Mouse (Mus musculus) hindbrain, embryonic 10.5 days (tissue): ENCODE measurements at regions not wholly inside any gene's neighbourhood (a gene's known extent, or its start where the extent isn't known, plus 50 kb on each side); places are given as distances from the start of the nearest gene placed in this dataset.

Source experiments
- DNase-seq: peaks from one replicate; pipeline ENCODE4 v3.0.0-alpha.2; 2017; ENCODE audit warnings: low spot score
- H3K27ac ChIP-seq: fragments of 300-500 bp; sonication (generic); 2 replicates; pipeline ENCODE4 v1.5.1; 2016; ENCODE audit warnings: mild to moderate bottlenecking, moderate library complexity
- H3K27me3 ChIP-seq: fragments of 300-500 bp; sonication (generic); 2 replicates; pipeline ENCODE4 v1.6.1; 2016; ENCODE audit warnings: mild to moderate bottlenecking; ENCODE audit not compliant: poor library complexity, insufficient read depth, severe bottlenecking
- H3K36me3 ChIP-seq: fragments of 300-500 bp; sonication (generic); 2 replicates; pipeline ENCODE4 v1.6.1; 2016; ENCODE audit warnings: mild to moderate bottlenecking, moderate library complexity
- H3K4me1 ChIP-seq: fragments of 300-500 bp; sonication (generic); replicated peaks from 2 replicates; pipeline ENCODE4 v1.6.1; 2016; ENCODE audit warnings: mild to moderate bottlenecking
- H3K4me3 ChIP-seq: fragments of 300-500 bp; sonication (generic); 2 replicates; pipeline ENCODE4 v1.5.1; 2016; ENCODE audit warnings: mild to moderate bottlenecking, moderate library complexity
- H3K9me3 ChIP-seq: fragments of 300-500 bp; sonication (generic); 2 replicates; pipeline ENCODE4 v1.6.1; 2016; ENCODE audit warnings: mild to moderate bottlenecking, moderate library complexity
- WGBS: fragments of 180-500 bp; shearing (Covaris S2); methylation state at CpG from one replicate; pipeline ENCODE4 v1.1.7; 2016; 5-methylcytosine and 5-hydroxymethylcytosine counted together

GRCm38 (mm10) chr12:16054591-16054990 is 237.9 kb upstream of the Trib2 start:
- 86% methylated on average over 2 of the region's 2 CpGs for WGBS
- H3K36me3 ChIP-seq = no peaks in the 10 kb centered on the region
- no peak overlapping the region for H3K4me3 ChIP-seq
- no peaks in the 10 kb centered on the region for H3K9me3 ChIP-seq
- H3K27me3 ChIP-seq = no peaks in the 10 kb centered on the region
- no peak for DNase-seq
- H3K27ac ChIP-seq = no peak overlapping the region
- H3K4me1 ChIP-seq = no peaks in the 10 kb centered on the region; the same call in 1 of the 2 replicates

- no peak overlapping the region for H3K27ac ChIP-seq
- 76% methylated on average over 3 of the region's 3 CpGs for WGBS
- no peaks in the 10 kb centered on the region for H3K27me3 ChIP-seq
- H3K36me3 ChIP-seq = no peaks in the 10 kb centered on the region
- H3K9me3 ChIP-seq = no peaks in the 10 kb centered on the region
- H3K4me1 ChIP-seq = no peaks in the 10 kb centered on the region; the same call in 1 of the 2 replicates
- DNase-seq = no peak
- no peak overlapping the region for H3K4me3 ChIP-seq
Measured at GRCm38 (mm10) chr12:16053735-16054134, 237.0 kb upstream of the Trib2 start.

DNA sequence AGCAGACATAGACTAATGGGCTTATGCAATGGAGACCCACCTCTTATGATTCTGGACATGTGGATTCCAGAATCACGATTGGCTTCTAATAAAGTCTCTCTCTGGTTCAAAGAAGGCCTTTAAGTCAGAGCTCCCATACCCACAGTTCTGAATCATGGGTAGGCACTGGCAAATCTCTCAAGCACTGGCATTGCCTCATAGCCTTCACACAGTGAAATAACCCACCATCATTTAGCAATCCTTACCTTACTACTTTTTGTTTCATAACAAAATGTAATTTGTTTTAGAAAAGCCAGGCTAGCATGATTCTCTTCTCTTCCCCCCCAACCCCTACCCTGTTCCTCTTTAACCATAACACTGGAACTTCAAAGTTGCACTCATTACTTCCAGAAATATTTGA is 236.3 kb upstream of the Trib2 start:
- Histone ChIP-seq H3K9me3 (no peaks in the 10 kb centered on the region), H3K4me1 (no peaks in the 10 kb centered on the region; the same call in 1 of the 2 replicates), H3K27me3 (no peaks in the 10 kb centered on the region), H3K27ac (no peak overlapping the region), H3K4me3 (no peak overlapping the region), H3K36me3 (no peaks in the 10 kb centered on the region)
- DNase-seq = no peak
- 80% methylated on average over 1 of the region's 1 CpGs for WGBS

DNA sequence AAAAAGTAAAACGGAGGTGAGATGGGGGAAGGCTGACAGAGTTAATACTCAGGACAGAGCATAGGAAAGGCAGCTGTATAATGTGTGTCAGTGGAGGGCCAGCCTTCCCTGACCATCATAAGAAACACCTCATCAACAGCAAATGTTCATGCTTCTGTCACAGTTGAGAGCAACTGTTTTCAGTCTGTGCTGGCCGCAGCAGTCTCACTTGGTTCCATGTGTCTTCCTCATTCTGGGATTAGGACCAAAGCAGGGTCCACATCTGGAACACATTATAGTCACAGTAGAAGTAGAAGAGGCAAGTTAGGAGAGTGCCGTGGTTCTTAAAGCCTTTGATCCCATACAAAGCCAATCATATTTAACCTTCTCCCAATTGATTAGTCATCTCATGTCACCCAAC is 235.6 kb upstream of the Trib2 start:
- WGBS = 80% methylated on average over 3 of the region's 3 CpGs
- no peak for DNase-seq
- no peak overlapping the region for H3K4me3 ChIP-seq
- H3K27me3 ChIP-seq = no peaks in the 10 kb centered on the region
- H3K9me3 ChIP-seq = no peaks in the 10 kb centered on the region
- H3K27ac ChIP-seq = no peak overlapping the region
- no peaks in the 10 kb centered on the region; the same call in 1 of the 2 replicates for H3K4me1 ChIP-seq
- no peaks in the 10 kb centered on the region for H3K36me3 ChIP-seq

DNA sequence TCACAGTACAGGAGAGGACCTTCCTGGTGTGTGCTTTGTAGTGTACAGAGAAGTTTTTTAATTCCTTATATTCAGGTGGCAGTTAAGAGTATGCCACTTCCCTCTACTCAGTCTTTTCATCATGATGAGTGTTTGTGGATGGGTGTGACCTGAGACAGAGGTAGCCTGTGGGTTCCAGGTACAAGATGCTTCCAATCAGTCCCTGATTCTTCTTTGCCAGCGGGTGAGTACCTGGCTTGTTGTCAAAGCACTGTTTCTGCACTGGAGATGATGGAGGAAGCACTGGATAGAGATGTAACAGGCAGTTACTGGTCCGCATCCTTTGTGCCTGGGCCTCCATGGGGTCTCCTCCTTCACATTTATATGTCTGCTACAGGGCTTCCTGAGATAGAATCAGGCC is 234.7 kb upstream of the Trib2 start:
- no peaks in the 10 kb centered on the region for H3K36me3 ChIP-seq
- H3K9me3 ChIP-seq = no peaks in the 10 kb centered on the region
- no peak overlapping the region for H3K4me3 ChIP-seq
- no peak overlapping the region for H3K27ac ChIP-seq
- WGBS = 79% methylated on average over 2 of the region's 2 CpGs
- H3K27me3 ChIP-seq = no peaks in the 10 kb centered on the region
- DNase-seq = no peak
- no peaks in the 10 kb centered on the region; the same call in 1 of the 2 replicates for H3K4me1 ChIP-seq

- Histone ChIP-seq H3K4me1 (no peaks in the 10 kb centered on the region; the same call in 1 of the 2 replicates), H3K9me3 (no peaks in the 10 kb centered on the region), H3K4me3 (no peak overlapping the region), H3K36me3 (no peaks in the 10 kb centered on the region), H3K27ac (no peak overlapping the region), H3K27me3 (no peaks in the 10 kb centered on the region)
- DNase-seq = no peak
- WGBS = 72% methylated on average over 4 of the region's 4 CpGs
Measured at GRCm38 (mm10) chr12:16049545-16049944, 232.8 kb upstream of the Trib2 start.

DNA sequence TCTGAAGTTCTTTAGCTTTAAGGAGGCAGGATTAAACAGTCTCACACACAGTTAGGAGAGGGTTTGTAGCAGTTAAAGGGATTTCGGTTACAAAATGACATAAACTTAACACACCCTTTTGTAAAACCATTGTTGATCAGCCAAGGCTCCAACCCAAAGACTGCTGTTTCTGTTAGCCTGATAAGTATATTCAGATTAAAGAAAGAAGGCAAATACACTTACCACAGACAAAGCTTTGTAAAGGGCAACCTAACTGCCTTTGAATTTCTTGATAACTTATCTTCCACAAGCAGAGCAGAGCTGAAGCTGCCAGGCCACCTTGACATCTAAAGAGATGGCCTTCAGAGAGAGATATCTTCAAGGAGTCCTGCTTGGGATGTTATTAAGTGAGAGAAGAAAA is 229.9 kb upstream of the Trib2 start:
- no peak overlapping the region for H3K27ac ChIP-seq
- WGBS = 90% methylated on average over 1 of the region's 1 CpGs

GRCm38 (mm10) chr12:16045791-16046494 is 229.2 kb upstream of the Trib2 start:
- Histone ChIP-seq H3K36me3 (no peaks in the 10 kb centered on the region), H3K27me3 (no peaks in the 10 kb centered on the region), H3K4me1 (peaks cover 4% of the 10 kb centered on the region; the same call in 1 of the 2 replicates), H3K4me3 (no peak overlapping the region), H3K27ac (no peak overlapping the region), H3K9me3 (no peaks in the 10 kb centered on the region)
- DNase-seq = no peak
- 84% methylated on average over 5 of the region's 5 CpGs for WGBS

More for the DNA sequence above, 229.9 kb upstream of the Trib2 start:
- Histone ChIP-seq H3K4me1 (no peaks in the 10 kb centered on the region; the same call in 1 of the 2 replicates), H3K4me3 (no peak overlapping the region), H3K9me3 (no peaks in the 10 kb centered on the region), H3K36me3 (no peaks in the 10 kb centered on the region), H3K27me3 (no peaks in the 10 kb centered on the region)
- DNase-seq = no peak

DNA sequence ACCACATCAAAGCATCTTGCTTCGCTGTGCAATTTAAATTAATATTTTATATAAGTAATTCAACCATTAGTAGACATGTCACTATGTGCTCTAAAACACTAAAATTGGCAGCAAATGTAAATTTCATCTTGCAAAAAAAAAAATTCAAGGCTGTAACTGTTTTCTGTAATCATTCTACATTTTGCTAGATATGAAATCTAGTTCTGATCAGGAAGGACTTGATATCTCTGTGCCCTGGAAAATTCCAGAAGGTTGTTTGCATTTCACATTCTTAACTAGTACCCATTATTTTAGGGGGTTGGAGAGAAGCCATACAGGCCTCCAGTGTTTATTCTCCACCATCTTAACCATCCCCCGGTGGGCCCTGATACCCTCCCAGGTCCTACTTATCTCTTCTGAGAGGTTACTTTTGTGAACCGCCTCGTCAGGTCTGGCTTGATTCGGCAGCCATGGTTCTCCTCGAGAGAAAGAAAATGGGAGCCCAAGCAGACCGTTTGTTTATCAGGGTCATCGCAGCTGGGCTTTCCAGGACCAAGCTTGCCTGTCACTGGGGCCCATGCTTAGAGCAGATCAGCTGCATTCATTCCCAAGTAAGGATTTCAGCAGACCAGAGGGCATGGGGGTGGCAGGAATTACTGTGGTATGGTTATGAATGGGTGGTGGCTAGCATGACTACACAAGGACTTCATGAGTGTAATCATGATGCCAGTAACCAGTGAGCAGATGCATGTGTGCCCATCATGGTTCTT is 226.9 kb upstream of the Trib2 start:
- WGBS = 89% methylated on average over 8 of the region's 8 CpGs
- H3K4me1 ChIP-seq = 0 out of 2 replicates have a peak, but pooled peaks cover 5% of the 10 kb centered on the region
- no peaks in the 10 kb centered on the region for H3K27me3 ChIP-seq
- no peaks in the 10 kb centered on the region for H3K9me3 ChIP-seq
- no peak overlapping the region for H3K27ac ChIP-seq
- no peak overlapping the region for H3K4me3 ChIP-seq
- H3K36me3 ChIP-seq = no peaks in the 10 kb centered on the region
- DNase-seq = no peak

GRCm38 (mm10) chr12:16042362-16042761 is 225.6 kb upstream of the Trib2 start:
- Histone ChIP-seq H3K27ac (no peak overlapping the region), H3K27me3 (no peaks in the 10 kb centered on the region), H3K36me3 (no peaks in the 10 kb centered on the region), H3K9me3 (no peaks in the 10 kb centered on the region), H3K4me1 (0 out of 2 replicates have a peak, but pooled peaks cover 5% of the 10 kb centered on the region), H3K4me3 (no peak overlapping the region)
- DNase-seq = no peak
- 97% methylated on average over 1 of the region's 1 CpGs for WGBS

DNA sequence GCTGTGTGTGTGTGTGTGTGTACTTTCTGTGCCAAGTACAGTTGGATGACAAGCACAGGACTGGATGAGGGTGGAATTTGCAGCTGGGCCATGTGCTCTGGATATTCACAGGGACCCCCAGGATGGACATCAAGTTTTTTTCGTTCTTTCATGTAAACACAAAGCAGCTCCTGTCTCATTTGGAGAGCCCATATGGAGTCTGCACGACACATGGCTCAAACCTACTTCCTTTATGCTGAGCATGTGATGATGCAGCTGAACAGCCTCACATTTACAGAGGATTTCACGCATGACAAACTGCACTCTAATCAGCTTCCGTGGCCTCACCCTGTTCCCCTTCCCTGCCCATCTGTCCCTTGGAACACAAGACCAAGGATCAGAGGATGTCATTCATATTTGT is 224.4 kb upstream of the Trib2 start:
- 59% methylated on average over 4 of the region's 4 CpGs for WGBS
- Histone ChIP-seq H3K36me3 (no peaks in the 10 kb centered on the region), H3K27ac (no peak overlapping the region), H3K27me3 (no peaks in the 10 kb centered on the region), H3K4me1 (0 out of 2 replicates have a peak, but pooled peaks cover 5% of the 10 kb centered on the region), H3K9me3 (no peaks in the 10 kb centered on the region), H3K4me3 (no peak overlapping the region)
- DNase-seq = no peak

GRCm38 (mm10) chr12:16035551-16035950 is 218.8 kb upstream of the Trib2 start:
- Histone ChIP-seq H3K4me3 (no peak overlapping the region), H3K27me3 (no peaks in the 10 kb centered on the region), H3K4me1 (peaks cover 7% of the 10 kb centered on the region; the same call in 1 of the 2 replicates), H3K36me3 (no peaks in the 10 kb centered on the region), H3K27ac (no peak overlapping the region), H3K9me3 (no peaks in the 10 kb centered on the region)
- 46% methylated on average over 2 of the region's 2 CpGs for WGBS
- DNase-seq = no peak
